Mouse (Mus musculus) cerebellum, adult 11 months (tissue): ENCODE results near the gene Arhgap15.
A peak's percentile ranks its signal among the peaks of the same experiment; 100 is the strongest.

ENCODE experiments used
- DNase-seq: peaks from one replicate; pipeline ENCODE4 v3.0.0; 2022

The Arhgap15 gene

GRCm38 (mm10) chr2:43939196-43939595 lies 190.6 kb downstream of the Arhgap15 start:
- no peak for DNase-seq

GRCm38 (mm10) chr2:43945679-43946078 lies 197.1 kb downstream of the Arhgap15 start:
- DNase-seq, result no peak

- DNase-seq, result no peak
These were observed 201.3 kb downstream of the Arhgap15 start for GRCm38 (mm10) chr2:43949775-43950492.

- no peak for DNase-seq
These were observed 202.1 kb downstream of the Arhgap15 start for GRCm38 (mm10) chr2:43950741-43951140.

- no peak for DNase-seq
These were observed 210.6 kb downstream of the Arhgap15 start for GRCm38 (mm10) chr2:43959189-43959588.

- DNase-seq, result no peak
These were observed 213.8 kb downstream of the Arhgap15 start for GRCm38 (mm10) chr2:43962466-43962865.

GRCm38 (mm10) chr2:43968581-43968980 lies 220.0 kb downstream of the Arhgap15 start:
- DNase-seq, result no peak

GRCm38 (mm10) chr2:43977732-43978131 lies 229.1 kb downstream of the Arhgap15 start:
- no peak for DNase-seq

GRCm38 (mm10) chr2:43978177-43979013 lies 229.8 kb downstream of the Arhgap15 start:
- DNase-seq, result no peak

- DNase-seq, result no peak
These were observed 237.4 kb downstream of the Arhgap15 start for GRCm38 (mm10) chr2:43986066-43986465.

GRCm38 (mm10) chr2:43987919-43988318 lies 239.3 kb downstream of the Arhgap15 start:
- no peak for DNase-seq

GRCm38 (mm10) chr2:43989850-43990249 lies 241.2 kb downstream of the Arhgap15 start:
- peak; percentile 95 for DNase-seq

- DNase-seq, result no peak
These were observed 243.9 kb downstream of the Arhgap15 start for GRCm38 (mm10) chr2:43992510-43992909.

- no peak for DNase-seq
These were observed 253.8 kb downstream of the Arhgap15 start for GRCm38 (mm10) chr2:44002454-44002853.

- no peak for DNase-seq
These were observed 261.6 kb downstream of the Arhgap15 start for GRCm38 (mm10) chr2:44010249-44010648.

GRCm38 (mm10) chr2:44013388-44013787 lies 264.8 kb downstream of the Arhgap15 start:
- DNase-seq, result no peak

- no peak for DNase-seq
These were observed 268.1 kb downstream of the Arhgap15 start for GRCm38 (mm10) chr2:44016720-44017119.

GRCm38 (mm10) chr2:44017405-44018026 lies 268.9 kb downstream of the Arhgap15 start:
- DNase-seq, result peak; percentile 62

- no peak for DNase-seq
These were observed 269.4 kb downstream of the Arhgap15 start for GRCm38 (mm10) chr2:44018033-44018432.

GRCm38 (mm10) chr2:44024704-44025103 lies 276.1 kb downstream of the Arhgap15 start:
- DNase-seq, result no peak

GRCm38 (mm10) chr2:44029035-44029715 lies 280.6 kb downstream of the Arhgap15 start:
- DNase-seq, result no peak

- no peak for DNase-seq
These were observed 281.2 kb downstream of the Arhgap15 start for GRCm38 (mm10) chr2:44029865-44030264.
